ENCODE assay signal across 16 mouse cellular contexts in genomic region chr4:84566123-84566522, GRCm38 (mm10).
A peak's percentile ranks its signal among the peaks of the same experiment; 100 is the strongest.
DNase-seq lines count a peak whose midpoint lies in the region; ATAC-seq and TF ChIP-seq lines count a peak whose summit lies in the region.
"Had no signal": no experiment of that assay in that cellular context is flagged by ENCODE, and none has a peak within 500 bp of the region (broad histone marks: within the 10 kb centered on the region; RNA-seq: fewer than 3 reads in every experiment).

No protein-coding gene starts in this region.

- no peak overlapping the region for H3K27ac ChIP-seq in forebrain, embryonic 14.5 days (ENCODE audit: low read depth, low read length)
- H3K27ac ChIP-seq in forebrain, postnatal 0 days (ENCODE audit: low read depth, low read length), result no peak overlapping the region
- no peak overlapping the region for H3K27ac ChIP-seq in lung, embryonic 14.5 days (ENCODE audit: low read depth)
- H3K27ac ChIP-seq: hindbrain, embryonic 10.5 days; hindbrain, embryonic 14.5 days; intestine, embryonic 15.5 days had no signal

- 34% methylated on average over 8 of the region's 8 CpGs for WGBS in forebrain, embryonic 14.5 days
- WGBS in forebrain, postnatal 0 days, result 40% methylated on average over 8 of the region's 8 CpGs
- WGBS in lung, embryonic 14.5 days, result 13% methylated on average over 8 of the region's 8 CpGs

- DNase-seq in forebrain, embryonic 14.5 days (ENCODE audit: low spot score), result peak; percentile 41
- no peak for DNase-seq in forebrain, postnatal 0 days
- DNase-seq in lung, embryonic 14.5 days, result peak; percentile 79
- DNase-seq in lung, postnatal 10 days, result no peak
- peak; percentile 52 for DNase-seq in NIH3T3 (ENCODE audit: low read depth)
- no peak for DNase-seq in gastrocnemius, postnatal 14 days
- DNase-seq: adrenal gland, postnatal 14 days; cerebellum, adult 18-20 months; cerebellum, adult 9-11 months; cerebellum, postnatal 36 days had no signal

- no peak for TF ChIP-seq CTCF in forebrain, postnatal 0 days (IDR thresholded peaks at IDR 0.05; ENCODE audit: low read depth)
- TF ChIP-seq CTCF in lung, embryonic 14.5 days (IDR thresholded peaks at IDR 0.05; ENCODE audit: low read depth), result no peak

- no peak for ATAC-seq in forebrain, embryonic 14.5 days
- no peak for ATAC-seq in forebrain, postnatal 0 days
- ATAC-seq in lung, embryonic 14.5 days (ENCODE audit: insufficient read depth), result peak; percentile 60; the same call in 1 of the 2 replicates
- ATAC-seq: activated CD4-positive, CD25-positive, alpha-beta regulatory T cell, adult 4 months; intestine, embryonic 15.5 days had no signal

- H3K9ac ChIP-seq in forebrain, embryonic 14.5 days (ENCODE audit: low read length), result no peak overlapping the region
- H3K9ac ChIP-seq in forebrain, postnatal 0 days, result no peak overlapping the region
- no peak overlapping the region for H3K9ac ChIP-seq in lung, embryonic 14.5 days
- H3K9ac ChIP-seq: heart, embryonic 12.5 days; hindbrain, embryonic 14.5 days; intestine, embryonic 15.5 days had no signal

- H3K4me2 ChIP-seq in forebrain, embryonic 14.5 days (ENCODE audit: low read length), result no peak overlapping the region
- no peak overlapping the region for H3K4me2 ChIP-seq in forebrain, postnatal 0 days (ENCODE audit: low read depth)
- no peak overlapping the region for H3K4me2 ChIP-seq in lung, embryonic 14.5 days
- H3K4me2 ChIP-seq: heart, embryonic 12.5 days; hindbrain, embryonic 14.5 days; intestine, embryonic 15.5 days had no signal

- H3K9me3 ChIP-seq in forebrain, embryonic 14.5 days (replicated peaks; ENCODE audit: control insufficient read depth, low read length), result no peaks in the 10 kb centered on the region
- H3K9me3 ChIP-seq in forebrain, postnatal 0 days (ENCODE audit: low read length), result no peaks in the 10 kb centered on the region
- H3K9me3 ChIP-seq in lung, embryonic 14.5 days (ENCODE audit: low read depth, low read length), result no peaks in the 10 kb centered on the region
- H3K9me3 ChIP-seq: heart, embryonic 12.5 days; hindbrain, embryonic 10.5 days; intestine, embryonic 15.5 days had no signal

- H3K4me1 ChIP-seq in forebrain, embryonic 14.5 days (ENCODE audit: control insufficient read depth, insufficient read depth, low read length), result no peaks in the 10 kb centered on the region
- H3K4me1 ChIP-seq in forebrain, postnatal 0 days (ENCODE audit: insufficient read depth), result no peaks in the 10 kb centered on the region
- H3K4me1 ChIP-seq in lung, embryonic 14.5 days (ENCODE audit: insufficient read depth), result no peaks in the 10 kb centered on the region; the same call in 1 of the 2 replicates
- H3K4me1 ChIP-seq: heart, embryonic 12.5 days; hindbrain, embryonic 10.5 days; intestine, embryonic 15.5 days had no signal

- no peak overlapping the region for H3K4me3 ChIP-seq in forebrain, embryonic 14.5 days (ENCODE audit: low read depth, low read length)
- no peak overlapping the region for H3K4me3 ChIP-seq in forebrain, postnatal 0 days (ENCODE audit: low read depth, low read length)
- no peak overlapping the region for H3K4me3 ChIP-seq in lung, embryonic 14.5 days (ENCODE audit: low read depth, low read length)
- H3K4me3 ChIP-seq: heart, embryonic 12.5 days; hindbrain, embryonic 10.5 days; intestine, embryonic 15.5 days had no signal

- no peaks in the 10 kb centered on the region for H3K27me3 ChIP-seq in forebrain, embryonic 14.5 days (replicated peaks; ENCODE audit: control insufficient read depth, insufficient read depth, low read length)
- no peaks in the 10 kb centered on the region for H3K27me3 ChIP-seq in forebrain, postnatal 0 days (ENCODE audit: insufficient read depth, low read length)
- H3K27me3 ChIP-seq in lung, embryonic 14.5 days (ENCODE audit: insufficient read depth, low read length), result no peaks in the 10 kb centered on the region
- H3K27me3 ChIP-seq: CH12.LX; heart, embryonic 12.5 days; intestine, embryonic 15.5 days had no signal

- no peaks in the 10 kb centered on the region for H3K36me3 ChIP-seq in forebrain, embryonic 14.5 days (ENCODE audit: control insufficient read depth, insufficient read depth, low read length)
- no peaks in the 10 kb centered on the region for H3K36me3 ChIP-seq in forebrain, postnatal 0 days (ENCODE audit: insufficient read depth)
- H3K36me3 ChIP-seq in lung, embryonic 14.5 days (ENCODE audit: insufficient read depth), result no peaks in the 10 kb centered on the region
- H3K36me3 ChIP-seq: heart, embryonic 12.5 days; hindbrain, embryonic 10.5 days; intestine, embryonic 15.5 days had no signal

- intact Hi-C loops in gastrocnemius, postnatal 14 days (cut with DNase I; ENCODE audit: low total_unique reads), result no loop called here

Comparison
In these comparisons a context has a peak if more than half of its experiments do, and no peak if none do; other contexts are left out.
1. DNase-seq: peak in forebrain, embryonic 14.5 days (single experiment), lung, embryonic 14.5 days (single experiment) and NIH3T3 (single experiment); none in forebrain, postnatal 0 days (single experiment), lung, postnatal 10 days (single experiment) and gastrocnemius, postnatal 14 days (single experiment).